In genomic region chr3:28722531-28722930, GRCm38 (mm10) we compare ENCODE assay signal across 23 mouse cellular contexts. TPM values are rescaled to one million over a fixed set of nuclear protein-coding genes. Genes with fewer than 3 reads are reported as not detected.
DNase-seq lines count a peak whose midpoint lies in the region; ATAC-seq and TF ChIP-seq lines count a peak whose summit lies in the region.
"Had no signal": no experiment of that assay in that cellular context is flagged by ENCODE, and none has a peak within 500 bp of the region (broad histone marks: within the 10 kb centered on the region; RNA-seq: fewer than 3 reads in every experiment).

No protein-coding gene starts in this region.

- ATAC-seq in kidney, postnatal 0 days (replicated peaks; ENCODE audit: low FRiP score, low read depth): no peak
- 0 out of 2 replicates have a peak, but pooled peaks have one; percentile 14 for ATAC-seq in liver, embryonic 15.5 days (ENCODE audit: insufficient read depth)
- no peak for ATAC-seq in liver, embryonic 12.5 days
- no peak for ATAC-seq in lung, embryonic 14.5 days (ENCODE audit: insufficient read depth)
- ATAC-seq: activated CD4-positive, CD25-positive, alpha-beta regulatory T cell, adult 4 months; CD4-positive, CD25-positive, alpha-beta regulatory T cell, adult 4 months; forebrain, embryonic 13.5 days; forebrain, embryonic 15.5 days had no signal

- H3K4me1 ChIP-seq in kidney, postnatal 0 days (replicated peaks; ENCODE audit: insufficient read depth, low read length): no peaks in the 10 kb centered on the region
- H3K4me1 ChIP-seq in kidney, adult 2 months (ENCODE audit: control insufficient read depth, insufficient read depth, low read length): peaks cover 6% of the 10 kb centered on the region; the same call in 1 of the 2 replicates
- peaks cover 7% of the 10 kb centered on the region; the same call in 1 of the 2 replicates for H3K4me1 ChIP-seq in liver, embryonic 15.5 days (replicated peaks)
- H3K4me1 ChIP-seq in liver, embryonic 12.5 days: 0 out of 2 replicates have a peak, but pooled peaks cover 9% of the 10 kb centered on the region
- peaks cover 4% of the 10 kb centered on the region; the same call in 1 of the 2 replicates for H3K4me1 ChIP-seq in lung, embryonic 14.5 days (ENCODE audit: insufficient read depth)
- H3K4me1 ChIP-seq: embryonic facial prominence, embryonic 10.5 days; embryonic facial prominence, embryonic 12.5 days; forebrain, embryonic 13.5 days; forebrain, embryonic 15.5 days had no signal

- no peaks in the 10 kb centered on the region for H3K36me3 ChIP-seq in kidney, postnatal 0 days (ENCODE audit: insufficient read depth, low read length)
- H3K36me3 ChIP-seq in kidney, adult 2 months (ENCODE audit: control insufficient read depth, insufficient read depth, low read length): peaks cover 2% of the 10 kb centered on the region; the same call in 1 of the 2 replicates
- H3K36me3 ChIP-seq in liver, embryonic 15.5 days (replicated peaks): no peaks in the 10 kb centered on the region
- no peaks in the 10 kb centered on the region for H3K36me3 ChIP-seq in liver, embryonic 12.5 days
- H3K36me3 ChIP-seq in lung, embryonic 14.5 days (ENCODE audit: insufficient read depth): no peaks in the 10 kb centered on the region
- H3K36me3 ChIP-seq: embryonic facial prominence, embryonic 10.5 days; embryonic facial prominence, embryonic 12.5 days; forebrain, embryonic 15.5 days had no signal

- TF ChIP-seq CTCF in kidney, postnatal 0 days (IDR thresholded peaks at IDR 0.05; ENCODE audit: low read depth): no peak
- no peak for TF ChIP-seq CTCF in kidney, adult 2 months (conservative IDR thresholded peaks at IDR 0.05; ENCODE audit: insufficient read depth, insufficient read length, low read depth, low read length)
- TF ChIP-seq CTCF in lung, embryonic 14.5 days (IDR thresholded peaks at IDR 0.05; ENCODE audit: low read depth): no peak

- no peak overlapping the region for H3K9ac ChIP-seq in kidney, postnatal 0 days (ENCODE audit: low read depth, low read length)
- H3K9ac ChIP-seq in liver, embryonic 15.5 days: no peak overlapping the region
- no peak overlapping the region for H3K9ac ChIP-seq in liver, embryonic 12.5 days
- H3K9ac ChIP-seq in lung, embryonic 14.5 days: no peak overlapping the region
- H3K9ac ChIP-seq: embryonic facial prominence, embryonic 12.5 days; forebrain, embryonic 13.5 days; forebrain, embryonic 15.5 days had no signal

- TF ChIP-seq POLR2A in kidney, adult 2 months (IDR thresholded peaks at IDR 0.05; ENCODE audit: low read depth, low read length): no peak

- no peaks in the 10 kb centered on the region for H3K9me3 ChIP-seq in kidney, postnatal 0 days (replicated peaks; ENCODE audit: low read length)
- no peaks in the 10 kb centered on the region for H3K9me3 ChIP-seq in liver, embryonic 15.5 days (replicated peaks)
- no peaks in the 10 kb centered on the region for H3K9me3 ChIP-seq in liver, embryonic 12.5 days (replicated peaks)
- no peaks in the 10 kb centered on the region for H3K9me3 ChIP-seq in lung, embryonic 14.5 days (ENCODE audit: low read depth, low read length)
- H3K9me3 ChIP-seq: embryonic facial prominence, embryonic 10.5 days; embryonic facial prominence, embryonic 12.5 days; forebrain, embryonic 13.5 days; forebrain, embryonic 15.5 days; G1E had no signal

- H3K4me2 ChIP-seq in kidney, postnatal 0 days (ENCODE audit: low read length): no peak overlapping the region
- H3K4me2 ChIP-seq in liver, embryonic 15.5 days: no peak overlapping the region
- H3K4me2 ChIP-seq in liver, embryonic 12.5 days: no peak overlapping the region
- no peak overlapping the region for H3K4me2 ChIP-seq in lung, embryonic 14.5 days
- H3K4me2 ChIP-seq: embryonic facial prominence, embryonic 12.5 days; forebrain, embryonic 13.5 days; forebrain, embryonic 15.5 days had no signal

- no peak overlapping the region for H3K4me3 ChIP-seq in kidney, postnatal 0 days (replicated peaks; ENCODE audit: low read depth, low read length)
- H3K4me3 ChIP-seq in kidney, adult 2 months (ENCODE audit: insufficient read depth, low read depth, low read length): no peak overlapping the region
- no peak overlapping the region for H3K4me3 ChIP-seq in liver, embryonic 15.5 days (replicated peaks)
- H3K4me3 ChIP-seq in liver, embryonic 12.5 days: no peak overlapping the region
- H3K4me3 ChIP-seq in lung, embryonic 14.5 days (ENCODE audit: low read depth, low read length): no peak overlapping the region
- H3K4me3 ChIP-seq: embryonic facial prominence, embryonic 10.5 days; embryonic facial prominence, embryonic 12.5 days; forebrain, embryonic 13.5 days; forebrain, embryonic 15.5 days had no signal

- no peaks in the 10 kb centered on the region for H3K27me3 ChIP-seq in kidney, postnatal 0 days (ENCODE audit: insufficient read depth, low read length)
- no peaks in the 10 kb centered on the region for H3K27me3 ChIP-seq in kidney, adult 2 months (replicated peaks; ENCODE audit: control insufficient read depth, insufficient read depth, low read length)
- H3K27me3 ChIP-seq in liver, embryonic 15.5 days: no peaks in the 10 kb centered on the region
- no peaks in the 10 kb centered on the region for H3K27me3 ChIP-seq in liver, embryonic 12.5 days (replicated peaks)
- H3K27me3 ChIP-seq in lung, embryonic 14.5 days (ENCODE audit: insufficient read depth, low read length): no peaks in the 10 kb centered on the region
- H3K27me3 ChIP-seq: CH12.LX; embryonic facial prominence, embryonic 12.5 days; forebrain, embryonic 13.5 days; forebrain, embryonic 15.5 days; Patski had no signal

- DNase-seq in kidney, postnatal 0 days (ENCODE audit: low spot score): peak; percentile 17
- DNase-seq in kidney, adult 2 months: no peak
- DNase-seq in lung, embryonic 14.5 days: peak; percentile 45
- DNase-seq in lung, postnatal 4 days: no peak
- DNase-seq: adrenal gland, adult 8-10 months; B cell, adult 2 months; cerebellum, adult 11-12 months; cerebellum, adult 2 months; cerebellum, adult 9-10 months; cerebellum, postnatal 10 days; cerebellum, postnatal 25 days had no signal

- no peak overlapping the region for H3K27ac ChIP-seq in kidney, postnatal 0 days
- no peak overlapping the region for H3K27ac ChIP-seq in kidney, adult 2 months (ENCODE audit: insufficient read depth, low read depth, low read length)
- no peak overlapping the region for H3K27ac ChIP-seq in liver, embryonic 15.5 days (replicated peaks)
- no peak overlapping the region for H3K27ac ChIP-seq in liver, embryonic 12.5 days
- no peak overlapping the region for H3K27ac ChIP-seq in lung, embryonic 14.5 days (ENCODE audit: low read depth)
- H3K27ac ChIP-seq: embryonic facial prominence, embryonic 10.5 days; embryonic facial prominence, embryonic 12.5 days; forebrain, embryonic 13.5 days; forebrain, embryonic 15.5 days had no signal

RNA-seq across cellular contexts. Expression of gene Slc2a2, which starts 24.8 kb away (rescaled TPM):
- polyA plus RNA-seq in kidney, postnatal 0 days (2015; fragmentation: Nextera tagmentation; extraction: Ambion mirVana): 45.8 and 48.8 TPM in 2 replicates
- polyA plus RNA-seq in kidney, adult 2 months (2012; rRNA removed): 114 and 127 TPM in 2 replicates
- 32.3 and 36.5 TPM in 2 replicates for polyA plus RNA-seq in liver, embryonic 15.5 days (2015; fragmentation: Nextera tagmentation; extraction: Ambion mirVana)
- polyA plus RNA-seq in liver, embryonic 12.5 days (2016; fragmentation: Nextera tagmentation; extraction: Ambion mirVana): 17.7 and 19.5 TPM in 2 replicates
- polyA plus RNA-seq in lung, embryonic 14.5 days (2014; fragmentation: Nextera tagmentation; extraction: Ambion mirVana): 0.08 and 0.14 TPM in 2 replicates
- polyA plus RNA-seq: CD4-positive, CD25-positive, alpha-beta regulatory T cell, adult 4 months; embryonic facial prominence, embryonic 14.5 days had no signal

RNA-seq across cellular contexts. Expression of gene Eif5a2, which starts 58.5 kb away (rescaled TPM):
- polyA plus RNA-seq in kidney, postnatal 0 days (2015; fragmentation: Nextera tagmentation; extraction: Ambion mirVana): 8.7 and 9.0 TPM in 2 replicates
- 1.1 and 1.2 TPM in 2 replicates for polyA plus RNA-seq in kidney, adult 2 months (2012; rRNA removed)
- 5.2 and 5.7 TPM in 2 replicates for polyA plus RNA-seq in liver, embryonic 15.5 days (2015; fragmentation: Nextera tagmentation; extraction: Ambion mirVana)
- 9.4 and 9.6 TPM in 2 replicates for polyA plus RNA-seq in liver, embryonic 12.5 days (2016; fragmentation: Nextera tagmentation; extraction: Ambion mirVana)
- 14.1 and 15.5 TPM in 2 replicates for polyA plus RNA-seq in lung, embryonic 14.5 days (2014; fragmentation: Nextera tagmentation; extraction: Ambion mirVana)

Comparison
In these comparisons a context has a peak if more than half of its experiments do, and no peak if none do; other contexts are left out.
1. DNase-seq: peak in kidney, postnatal 0 days (single experiment) and lung, embryonic 14.5 days (single experiment); none in kidney, adult 2 months (single experiment) and lung, postnatal 4 days (0 of 2).
2. RNA of gene Slc2a2, which starts 24.8 kb away (polyA plus RNA-seq): 114 to 127 TPM in kidney, adult 2 months, 45.8 to 48.8 TPM in kidney, postnatal 0 days, 32.3 to 36.5 TPM in liver, embryonic 15.5 days and 17.7 to 19.5 TPM in liver, embryonic 12.5 days; 0.08 to 0.14 TPM in lung, embryonic 14.5 days; every median in the first group is over 10 times any median in the second.